Mouse (Mus musculus): ENCODE data around the gene Sipa1l2. TPM values are rescaled to one million over a fixed set of nuclear protein-coding genes. Genes with fewer than 3 reads are reported as not detected.

Sipa1l2 gene
- polyA plus RNA-seq, 1 experiment, result 2.4 TPM

DNA sequence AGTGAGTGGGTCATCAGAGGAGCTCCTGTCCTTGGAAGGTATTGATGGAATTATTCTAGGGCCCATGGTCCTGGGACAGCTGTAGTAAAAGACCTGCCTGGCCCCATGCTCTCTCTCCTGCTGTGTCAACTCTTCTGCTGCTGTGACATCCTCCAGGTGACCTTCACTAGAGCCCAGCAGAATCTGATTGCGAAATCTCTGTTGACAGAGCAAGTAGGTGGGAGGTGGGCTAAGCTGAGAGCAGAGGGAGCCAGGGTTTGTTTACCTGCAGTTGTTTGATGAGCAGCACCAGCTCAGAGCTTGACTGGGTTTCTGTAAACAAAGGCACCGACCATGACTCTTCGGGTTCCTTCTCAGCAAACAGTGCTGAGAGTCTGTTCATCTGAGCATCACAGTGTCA is 187.9 kb downstream of the Sipa1l2 start:
- H3K4me1 ChIP-seq (ENCODE audit: control insufficient read depth, insufficient read depth, insufficient read length, low read length), result peaks cover 6% of the 10 kb centered on the region; the same call in 1 of the 2 replicates
- H3K4me3 ChIP-seq (ENCODE audit: insufficient read depth, low read depth, low read length), result no peak overlapping the region
- H3K27ac ChIP-seq (replicated peaks; ENCODE audit: low read depth, low read length), result no peak overlapping the region

DNA sequence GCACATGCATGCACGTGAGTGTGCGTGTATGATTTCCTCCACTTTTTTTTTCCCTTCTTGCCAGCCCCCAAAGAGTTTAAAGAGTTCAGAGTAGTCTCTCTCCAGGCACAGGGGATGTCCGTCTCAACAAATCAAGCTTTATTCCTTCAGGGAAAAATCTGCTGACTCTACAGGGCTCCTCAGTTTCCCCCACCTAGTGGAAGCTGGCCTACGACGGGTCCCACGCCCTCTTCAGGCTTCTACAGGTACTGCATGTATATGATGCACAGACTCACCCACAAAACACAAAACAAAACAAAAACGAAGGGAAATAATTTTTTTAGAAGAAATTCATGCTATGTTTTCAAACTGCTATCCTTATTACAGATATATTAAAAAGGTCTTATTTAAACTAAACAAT is 189.7 kb downstream of the Sipa1l2 start:
- Histone ChIP-seq H3K4me3 (ENCODE audit: insufficient read depth, low read depth, low read length) (no peak overlapping the region), H3K4me1 (ENCODE audit: control insufficient read depth, insufficient read depth, insufficient read length, low read length) (peaks cover 3% of the 10 kb centered on the region; the same call in 1 of the 2 replicates), H3K27ac (replicated peaks; ENCODE audit: low read depth, low read length) (no peak overlapping the region)

DNA sequence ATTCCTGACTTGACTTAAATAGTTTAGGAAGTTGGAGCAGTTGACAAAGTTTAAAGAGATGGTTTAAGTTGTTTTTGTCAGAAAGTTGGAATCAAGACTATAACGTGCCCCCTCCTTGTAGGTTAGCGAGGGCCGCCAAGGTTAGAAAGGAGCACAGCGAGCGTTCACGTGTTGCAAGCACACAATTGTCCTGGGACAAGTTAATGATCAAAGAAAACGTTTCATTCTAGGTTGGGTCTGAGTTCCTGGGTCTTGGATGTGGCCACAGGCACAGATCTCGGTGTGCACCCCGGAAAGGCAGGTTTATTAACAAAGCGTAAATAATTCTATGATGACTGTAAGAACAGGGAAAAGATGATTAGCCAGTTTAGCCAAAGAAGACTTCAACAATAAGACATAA is 190.5 kb downstream of the Sipa1l2 start:
- H3K4me1 ChIP-seq (ENCODE audit: control insufficient read depth, insufficient read depth, insufficient read length, low read length), result no peaks in the 10 kb centered on the region
- no peak overlapping the region for H3K4me3 ChIP-seq (ENCODE audit: insufficient read depth, low read depth, low read length)
- H3K27ac ChIP-seq (replicated peaks; ENCODE audit: low read depth, low read length), result no peak overlapping the region

DNA sequence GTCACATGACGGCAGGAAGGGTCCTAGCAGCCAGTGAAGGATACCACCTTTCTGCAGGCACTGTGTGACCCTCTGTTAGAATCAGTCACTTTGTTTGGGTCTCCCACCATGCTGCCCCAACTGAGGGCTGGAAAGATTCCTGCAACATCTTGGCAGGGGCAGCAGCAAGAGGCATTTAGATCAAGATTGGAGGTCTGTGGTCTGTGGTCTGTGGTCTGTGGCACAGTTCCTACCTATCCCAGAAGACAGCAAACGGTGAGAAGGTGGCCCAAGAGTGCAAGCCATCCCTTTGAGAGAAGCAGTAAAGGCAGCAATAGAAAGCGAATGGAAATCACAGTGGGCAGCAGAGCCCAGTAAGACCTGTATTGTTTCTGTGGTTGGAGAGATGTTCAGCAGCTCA is 191.9 kb downstream of the Sipa1l2 start:
- H3K27ac ChIP-seq (replicated peaks; ENCODE audit: low read depth, low read length), result no peak overlapping the region
- no peaks in the 10 kb centered on the region for H3K4me1 ChIP-seq (ENCODE audit: control insufficient read depth, insufficient read depth, insufficient read length, low read length)
- no peak overlapping the region for H3K4me3 ChIP-seq (ENCODE audit: insufficient read depth, low read depth, low read length)

DNA sequence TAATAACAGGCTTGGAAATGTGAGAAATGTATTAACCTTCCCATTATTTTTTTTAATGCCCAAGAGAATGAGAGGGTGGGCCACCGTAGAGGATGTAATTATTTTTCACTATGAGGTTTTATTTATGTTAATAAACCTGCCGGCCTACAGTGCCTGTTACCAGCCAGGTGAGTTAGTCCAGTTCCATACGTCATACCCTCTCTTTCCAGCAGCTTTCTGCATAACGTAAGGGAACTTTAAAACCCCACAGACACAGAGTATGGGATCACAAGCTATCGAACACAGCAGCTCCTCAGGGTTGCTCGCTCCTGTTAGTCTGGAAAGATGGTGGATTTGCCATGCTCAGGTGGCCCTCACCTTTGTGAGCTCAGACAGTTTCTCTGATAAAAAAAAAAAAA is 193.2 kb downstream of the Sipa1l2 start:
- H3K4me1 ChIP-seq (ENCODE audit: control insufficient read depth, insufficient read depth, insufficient read length, low read length), result no peaks in the 10 kb centered on the region
- H3K4me3 ChIP-seq (ENCODE audit: insufficient read depth, low read depth, low read length), result no peak overlapping the region

DNA sequence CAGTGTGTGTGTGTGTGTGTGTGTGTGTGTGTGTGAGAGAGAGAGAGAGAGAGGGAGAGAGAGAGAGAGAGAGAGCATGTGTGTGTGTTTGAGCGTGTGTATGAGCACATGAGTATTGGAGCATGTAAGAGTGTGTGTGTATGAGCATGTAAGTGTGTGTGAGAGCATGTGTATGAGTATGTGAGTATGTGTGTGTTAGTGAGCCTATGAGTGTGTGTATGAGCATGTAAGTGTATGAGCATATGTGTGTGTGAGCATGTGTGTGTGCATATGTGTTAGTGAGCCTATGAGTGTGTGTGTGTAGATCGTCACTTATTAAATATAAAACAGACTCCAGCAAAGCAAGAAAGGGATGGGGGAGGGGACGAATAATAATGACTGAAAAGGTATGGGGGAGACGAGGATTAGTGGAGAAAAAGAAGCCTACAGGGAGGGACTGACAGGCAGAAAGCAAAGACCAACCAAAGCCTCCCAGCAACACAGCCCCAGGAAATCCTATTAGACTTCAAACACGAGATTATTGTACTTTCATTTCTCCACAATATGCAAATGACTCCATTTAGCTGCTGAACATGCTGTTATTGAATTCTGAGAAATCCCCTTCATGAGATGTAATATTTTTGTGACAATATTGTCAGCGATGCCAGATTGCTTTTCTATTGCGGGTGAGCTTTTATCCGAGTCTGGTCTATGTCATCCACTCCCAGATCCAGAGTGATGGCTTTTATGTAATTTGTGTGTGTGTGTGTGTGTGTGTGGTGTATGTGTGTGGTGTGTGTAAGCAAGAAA is 193.8 kb downstream of the Sipa1l2 start:
- H3K27ac ChIP-seq (replicated peaks; ENCODE audit: low read depth, low read length), result no peak overlapping the region

More for the DNA sequence above, 193.2 kb downstream of the Sipa1l2 start:
- H3K27ac ChIP-seq (replicated peaks; ENCODE audit: low read depth, low read length), result no peak overlapping the region

DNA sequence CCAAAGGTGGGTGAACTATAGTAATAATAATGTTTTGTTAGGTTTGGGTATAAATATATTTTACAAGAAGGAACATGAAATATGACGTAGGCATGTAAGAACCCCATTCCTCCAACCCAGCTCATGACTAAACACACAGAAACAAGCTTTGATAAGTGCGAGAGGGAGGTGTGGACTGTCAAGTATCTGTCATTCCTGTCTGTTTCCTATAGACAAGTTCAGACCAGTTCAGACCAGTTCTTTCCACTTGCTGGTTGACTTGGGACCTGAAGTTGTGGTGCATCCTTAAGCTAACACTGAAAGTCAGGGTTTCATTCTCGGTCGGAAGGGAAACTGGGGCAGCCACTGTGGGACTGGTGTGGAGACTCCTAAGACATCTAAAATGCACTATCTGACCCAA is 197.0 kb downstream of the Sipa1l2 start:
- H3K4me1 ChIP-seq (ENCODE audit: control insufficient read depth, insufficient read depth, insufficient read length, low read length), result peaks cover 21% of the 10 kb centered on the region
- no peak overlapping the region for H3K4me3 ChIP-seq (ENCODE audit: insufficient read depth, low read depth, low read length)

More for the DNA sequence above, 193.8 kb downstream of the Sipa1l2 start:
- H3K4me3 ChIP-seq (ENCODE audit: insufficient read depth, low read depth, low read length), result no peak overlapping the region
- no peaks in the 10 kb centered on the region for H3K4me1 ChIP-seq (ENCODE audit: control insufficient read depth, insufficient read depth, insufficient read length, low read length)

DNA sequence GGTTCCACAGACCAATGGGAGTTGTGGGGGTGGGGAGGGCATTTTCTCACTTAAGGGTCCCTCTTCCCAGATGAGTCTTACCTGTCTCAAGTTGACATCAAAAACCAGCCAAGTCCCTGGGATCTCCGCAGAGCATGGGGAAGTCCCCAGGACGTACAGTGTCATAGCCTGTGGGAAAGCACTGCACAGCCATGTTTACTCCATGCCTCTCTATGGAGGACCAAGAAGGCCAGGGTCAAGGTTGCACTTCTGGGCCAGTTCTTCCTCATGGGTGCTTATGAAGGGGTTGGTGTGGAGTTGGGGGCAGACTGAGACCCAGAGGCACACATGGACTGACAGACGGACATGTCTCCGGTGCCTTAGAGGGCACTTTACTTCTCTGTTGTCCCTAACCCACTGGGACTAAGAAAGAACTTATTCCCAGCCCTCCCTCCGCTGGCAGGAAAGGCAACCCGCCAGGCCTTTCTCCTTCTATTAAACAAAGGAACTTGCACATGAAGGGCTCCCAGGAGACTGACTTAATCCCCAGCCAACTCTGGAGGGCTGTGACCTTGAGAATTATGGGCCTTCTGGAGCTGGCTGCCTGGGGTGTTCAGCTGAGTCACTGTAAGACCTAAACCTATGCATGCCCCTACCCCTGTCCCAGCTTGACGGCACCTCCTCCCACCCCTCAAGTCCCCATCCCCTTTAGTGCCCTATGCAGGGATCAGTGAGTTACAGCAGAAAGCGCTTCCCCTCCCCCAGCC is 199.9 kb downstream of the Sipa1l2 start:
- peaks cover 40% of the 10 kb centered on the region for H3K4me1 ChIP-seq (ENCODE audit: control insufficient read depth, insufficient read depth, insufficient read length, low read length)
- H3K27ac ChIP-seq (replicated peaks; ENCODE audit: low read depth, low read length), result peak overlapping the region; percentile 48
- H3K4me3 ChIP-seq (ENCODE audit: insufficient read depth, low read depth, low read length), result no peak overlapping the region

More for the DNA sequence above, 197.0 kb downstream of the Sipa1l2 start:
- H3K27ac ChIP-seq (replicated peaks; ENCODE audit: low read depth, low read length), result no peak overlapping the region

DNA sequence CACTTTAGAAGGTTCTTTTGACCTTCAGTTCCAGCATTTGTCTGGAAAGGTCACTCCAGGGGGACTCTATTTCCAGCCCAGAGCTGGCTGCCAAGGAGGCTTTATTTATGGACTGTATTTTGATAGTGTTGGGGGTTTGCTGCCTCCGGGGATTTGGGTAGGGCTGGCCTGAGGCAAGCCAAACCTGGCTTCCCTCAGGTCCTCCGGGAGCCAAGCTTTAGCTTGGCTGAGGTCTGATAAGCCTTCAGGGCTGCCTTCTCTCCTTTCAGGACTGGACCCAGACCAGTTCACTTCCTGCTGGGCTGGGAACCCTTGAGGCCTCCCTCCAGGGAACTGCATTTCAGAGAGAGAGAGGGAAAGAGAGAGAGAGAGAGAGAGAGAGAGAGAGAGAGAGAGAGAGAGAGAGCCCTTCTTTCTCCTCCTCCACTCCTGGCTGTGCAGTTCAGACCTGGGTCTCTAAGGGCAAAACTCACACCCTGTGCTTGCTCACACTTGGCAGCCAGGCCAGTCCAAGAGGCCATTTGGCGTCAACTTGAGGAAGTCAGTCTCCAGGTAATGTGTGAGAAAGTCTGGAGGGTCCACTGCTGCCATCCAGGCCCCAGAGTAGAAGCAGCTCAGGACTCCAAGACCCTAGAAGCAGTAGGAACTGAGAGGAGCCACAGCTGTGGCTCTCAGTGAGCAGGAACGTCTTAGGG is 201.1 kb downstream of the Sipa1l2 start:
- H3K4me1 ChIP-seq (ENCODE audit: control insufficient read depth, insufficient read depth, insufficient read length, low read length), result peaks cover 40% of the 10 kb centered on the region
- H3K27ac ChIP-seq (replicated peaks; ENCODE audit: low read depth, low read length), result peak overlapping the region; percentile 19; the same call in 1 of the 2 replicates
- no peak overlapping the region for H3K4me3 ChIP-seq (ENCODE audit: insufficient read depth, low read depth, low read length)

Other genes with a start within 250 kb of the Sipa1l2 start
- 0.48 and 0.75 TPM in 2 replicates for gene Map10, start 100.0 kb upstream of the Sipa1l2 start, polyA plus RNA-seq (2012; ENCODE audit: insufficient read depth, insufficient read length, missing spikeins)
- gene Ntpcr, start 160.2 kb upstream of the Sipa1l2 start, polyA plus RNA-seq (2012; ENCODE audit: insufficient read depth, insufficient read length, missing spikeins), result 9.6 and 13.7 TPM in 2 replicates

Measured in brown adipose tissue, adult 24 weeks (tissue).